ENCODE assay signal across 18 mouse cellular contexts in genomic region chr17:26981050-26981449, GRCm38 (mm10). TPM values are rescaled to one million over a fixed set of nuclear protein-coding genes. Genes with fewer than 3 reads are reported as not detected.
DNase-seq lines count a peak whose midpoint lies in the region; ATAC-seq and TF ChIP-seq lines count a peak whose summit lies in the region.
"Had no signal": no experiment of that assay in that cellular context is flagged by ENCODE, and none has a peak within 500 bp of the region (broad histone marks: within the 10 kb centered on the region; RNA-seq: fewer than 3 reads in every experiment).

No protein-coding gene starts in this region.

- TF ChIP-seq CTCF in stomach, postnatal 0 days (IDR thresholded peaks at IDR 0.05; ENCODE audit: low read depth), result no peak
- no peak for TF ChIP-seq CTCF in intestine, postnatal 0 days (IDR thresholded peaks at IDR 0.05; ENCODE audit: low read depth)

- H3K4me2 ChIP-seq in heart, embryonic 16.5 days (ENCODE audit: low read depth, low read length), result no peak overlapping the region
- no peak overlapping the region for H3K4me2 ChIP-seq in stomach, embryonic 14.5 days (replicated peaks; ENCODE audit: low read depth, low read length)
- no peak overlapping the region for H3K4me2 ChIP-seq in stomach, postnatal 0 days (replicated peaks; ENCODE audit: low read depth)
- H3K4me2 ChIP-seq in intestine, postnatal 0 days (replicated peaks; ENCODE audit: low read depth), result no peak overlapping the region
- H3K4me2 ChIP-seq: heart, embryonic 11.5 days; hindbrain, embryonic 12.5 days; intestine, embryonic 15.5 days; liver, embryonic 13.5 days had no signal

- H3K4me1 ChIP-seq in heart, embryonic 16.5 days (ENCODE audit: control insufficient read depth, insufficient read depth, low read length), result 0 out of 2 replicates have a peak, but pooled peaks cover 6% of the 10 kb centered on the region
- H3K4me1 ChIP-seq in stomach, embryonic 14.5 days (ENCODE audit: control insufficient read depth, insufficient read depth, low read length), result no peaks in the 10 kb centered on the region
- no peaks in the 10 kb centered on the region for H3K4me1 ChIP-seq in stomach, postnatal 0 days (replicated peaks; ENCODE audit: control insufficient read depth, insufficient read depth)
- no peaks in the 10 kb centered on the region for H3K4me1 ChIP-seq in intestine, postnatal 0 days (replicated peaks; ENCODE audit: control insufficient read depth, insufficient read depth, low read length)

- DNase-seq in heart, adult 8-10 months (ENCODE audit: low spot score), result no peak
- DNase-seq in stomach, postnatal 0 days (ENCODE audit: low spot score), result no peak
- DNase-seq in adrenal gland, postnatal 25 days, result no peak
- no peak for DNase-seq in cerebellum, adult 8-10 months
- DNase-seq: cerebellum, postnatal 25 days; forebrain, postnatal 0 days; gastrocnemius, postnatal 10 days; left cerebral cortex, postnatal 4 days; liver, embryonic 13.5 days; right cerebral cortex, adult 18-20 months; spleen, adult 18-20 months had no signal

- peaks cover 16% of the 10 kb centered on the region for H3K36me3 ChIP-seq in heart, embryonic 16.5 days (ENCODE audit: control insufficient read depth, insufficient read depth)
- peaks cover 16% of the 10 kb centered on the region for H3K36me3 ChIP-seq in stomach, embryonic 14.5 days (ENCODE audit: control insufficient read depth, insufficient read depth, low read length)
- H3K36me3 ChIP-seq in stomach, postnatal 0 days (ENCODE audit: control insufficient read depth, insufficient read depth, low read length), result 0 out of 2 replicates have a peak, but pooled peaks cover 9% of the 10 kb centered on the region
- H3K36me3 ChIP-seq in intestine, postnatal 0 days (ENCODE audit: control insufficient read depth, insufficient read depth), result peaks cover 17% of the 10 kb centered on the region

- no peaks in the 10 kb centered on the region for H3K27me3 ChIP-seq in heart, embryonic 16.5 days (ENCODE audit: control insufficient read depth, insufficient read depth, low read length)
- H3K27me3 ChIP-seq in stomach, embryonic 14.5 days (ENCODE audit: control insufficient read depth, insufficient read depth, low read length), result no peaks in the 10 kb centered on the region
- H3K27me3 ChIP-seq in stomach, postnatal 0 days (ENCODE audit: control insufficient read depth, insufficient read depth, low read length), result no peaks in the 10 kb centered on the region
- H3K27me3 ChIP-seq in intestine, postnatal 0 days (replicated peaks; ENCODE audit: control insufficient read depth, insufficient read depth, low read length), result no peaks in the 10 kb centered on the region
- H3K27me3 ChIP-seq: hindbrain, embryonic 12.5 days; intestine, embryonic 15.5 days; liver, embryonic 13.5 days had no signal

- no peak; the same call in 1 of the 2 replicates for ATAC-seq in heart, embryonic 16.5 days (replicated peaks; ENCODE audit: extremely low read depth, insufficient read depth, low FRiP score)
- no peak for ATAC-seq in stomach, embryonic 14.5 days (ENCODE audit: insufficient number of reproducible peaks, insufficient read depth, low FRiP score, low read depth)
- no peak for ATAC-seq in stomach, postnatal 0 days (ENCODE audit: low FRiP score, low TSS enrichment)
- peak; percentile 26; the same call in 1 of the 2 replicates for ATAC-seq in megakaryocyte progenitor cell, adult 5-6 weeks (replicated peaks; ENCODE audit: poor library complexity)
- no peak for ATAC-seq in intestine, postnatal 0 days
- ATAC-seq: forebrain, postnatal 0 days; intestine, embryonic 15.5 days had no signal

- WGBS in heart, embryonic 16.5 days, result 50% methylated on average over 2 of the region's 2 CpGs
- 53% methylated on average over 2 of the region's 2 CpGs for WGBS in stomach, embryonic 14.5 days
- 53% methylated on average over 2 of the region's 2 CpGs for WGBS in stomach, postnatal 0 days
- WGBS in intestine, postnatal 0 days, result 63% methylated on average over 2 of the region's 2 CpGs

- no peak for TF ChIP-seq EP300 in stomach, postnatal 0 days (optimal IDR thresholded peaks at IDR 0.05)

- H3K9ac ChIP-seq in heart, embryonic 16.5 days (ENCODE audit: low read length), result no peak overlapping the region
- H3K9ac ChIP-seq in stomach, embryonic 14.5 days (replicated peaks; ENCODE audit: low read depth, low read length), result no peak overlapping the region
- no peak overlapping the region for H3K9ac ChIP-seq in stomach, postnatal 0 days (ENCODE audit: low read length)
- no peak overlapping the region for H3K9ac ChIP-seq in intestine, postnatal 0 days (ENCODE audit: low read depth, low read length)
- H3K9ac ChIP-seq: forebrain, postnatal 0 days; hindbrain, embryonic 12.5 days; intestine, embryonic 15.5 days; liver, embryonic 13.5 days had no signal

- H3K4me3 ChIP-seq in heart, embryonic 16.5 days (ENCODE audit: low read length), result no peak overlapping the region
- no peak overlapping the region for H3K4me3 ChIP-seq in stomach, embryonic 14.5 days (ENCODE audit: low read depth, low read length)
- no peak overlapping the region for H3K4me3 ChIP-seq in stomach, postnatal 0 days (ENCODE audit: low read depth, low read length)
- no peak overlapping the region for H3K4me3 ChIP-seq in intestine, postnatal 0 days (ENCODE audit: low read depth, low read length)
- H3K4me3 ChIP-seq: hindbrain, embryonic 12.5 days; intestine, embryonic 15.5 days; liver, embryonic 13.5 days had no signal

- H3K9me3 ChIP-seq in heart, embryonic 16.5 days (replicated peaks; ENCODE audit: control insufficient read depth, low read length), result no peaks in the 10 kb centered on the region
- no peaks in the 10 kb centered on the region for H3K9me3 ChIP-seq in stomach, embryonic 14.5 days (ENCODE audit: control insufficient read depth, low read depth, low read length)
- H3K9me3 ChIP-seq in stomach, postnatal 0 days (ENCODE audit: control insufficient read depth, low read length), result no peaks in the 10 kb centered on the region
- no peaks in the 10 kb centered on the region for H3K9me3 ChIP-seq in intestine, postnatal 0 days (ENCODE audit: control insufficient read depth)
- H3K9me3 ChIP-seq: hindbrain, embryonic 12.5 days; intestine, embryonic 15.5 days; liver, embryonic 13.5 days had no signal

- peak overlapping the region; percentile 30; the same call in 1 of the 2 replicates for H3K27ac ChIP-seq in heart, embryonic 16.5 days (ENCODE audit: low read length)
- peak overlapping the region; percentile 10; the same call in 1 of the 2 replicates for H3K27ac ChIP-seq in stomach, embryonic 14.5 days (ENCODE audit: low read length)
- H3K27ac ChIP-seq in stomach, postnatal 0 days (replicated peaks), result no peak overlapping the region
- H3K27ac ChIP-seq in intestine, postnatal 0 days (ENCODE audit: low read depth, low read length), result no peak overlapping the region
- H3K27ac ChIP-seq: hindbrain, embryonic 12.5 days; intestine, embryonic 15.5 days; liver, embryonic 13.5 days had no signal

RNA-seq across cellular contexts. Expression of gene Zbtb9, which starts 8.1 kb away (rescaled TPM):
- 10.0 and 12.0 TPM in 2 replicates for polyA plus RNA-seq in heart, embryonic 16.5 days (2015; fragmentation: Nextera tagmentation; extraction: Ambion mirVana)
- total RNA-seq in heart, adult 8-10 months (2022), result 1 to 10 TPM in 3 of 4 experiments, not detected in 1; 1.5 to 3.4 (median 2.2) TPM
- 9.8 and 10.5 TPM in 2 replicates for polyA plus RNA-seq in stomach, embryonic 14.5 days (2014; fragmentation: Nextera tagmentation; extraction: Ambion mirVana)
- 6.9 and 7.8 TPM in 2 replicates for polyA plus RNA-seq in stomach, postnatal 0 days (2015; fragmentation: Nextera tagmentation; extraction: Ambion mirVana)
- total RNA-seq in megakaryocyte progenitor cell, adult 5-6 weeks (2015), result 2.9 and 5.3 TPM in 2 replicates
- total RNA-seq in megakaryocyte progenitor cell, adult 5-6 weeks (2017), result 16.3 and 22.1 TPM in 2 replicates
- 6.5 and 6.7 TPM in 2 replicates for polyA plus RNA-seq in intestine, postnatal 0 days (2015; fragmentation: Nextera tagmentation; extraction: Ambion mirVana)
- 5.1 and 8.0 TPM in 2 replicates for total RNA-seq in adrenal gland, postnatal 25 days (2021)

RNA-seq across cellular contexts. Expression of gene Syngap1, which starts 40.0 kb away (rescaled TPM):
- 1.2 and 1.3 TPM in 2 replicates for polyA plus RNA-seq in heart, embryonic 16.5 days (2015; fragmentation: Nextera tagmentation; extraction: Ambion mirVana)
- total RNA-seq in heart, adult 8-10 months (2022), result 1 to 10 TPM; 3.6 to 5.2 (median 4.7) TPM
- polyA plus RNA-seq in stomach, embryonic 14.5 days (2014; fragmentation: Nextera tagmentation; extraction: Ambion mirVana), result 3.0 and 3.3 TPM in 2 replicates
- 0.61 and 0.70 TPM in 2 replicates for polyA plus RNA-seq in stomach, postnatal 0 days (2015; fragmentation: Nextera tagmentation; extraction: Ambion mirVana)
- 5.3 and 11.6 TPM in 2 replicates for total RNA-seq in megakaryocyte progenitor cell, adult 5-6 weeks (2015)
- 3.6 TPM in 2 replicates for total RNA-seq in megakaryocyte progenitor cell, adult 5-6 weeks (2017)
- 0.35 and 0.39 TPM in 2 replicates for polyA plus RNA-seq in intestine, postnatal 0 days (2015; fragmentation: Nextera tagmentation; extraction: Ambion mirVana)
- 25.9 and 26.7 TPM in 2 replicates for total RNA-seq in adrenal gland, postnatal 25 days (2021)

RNA-seq across cellular contexts. Expression of gene Cuta, which starts 41.7 kb away (rescaled TPM):
- polyA plus RNA-seq in heart, embryonic 16.5 days (2015; fragmentation: Nextera tagmentation; extraction: Ambion mirVana), result 163 and 169 TPM in 2 replicates
- 10 to 100 TPM; 91.9 to 98.0 (median 95.8) TPM for total RNA-seq in heart, adult 8-10 months (2022)
- polyA plus RNA-seq in stomach, embryonic 14.5 days (2014; fragmentation: Nextera tagmentation; extraction: Ambion mirVana), result 152 and 161 TPM in 2 replicates
- polyA plus RNA-seq in stomach, postnatal 0 days (2015; fragmentation: Nextera tagmentation; extraction: Ambion mirVana), result 157 and 163 TPM in 2 replicates
- total RNA-seq in megakaryocyte progenitor cell, adult 5-6 weeks (2015), result 181 and 216 TPM in 2 replicates
- total RNA-seq in megakaryocyte progenitor cell, adult 5-6 weeks (2017), result 75.8 and 82.9 TPM in 2 replicates
- 287 and 304 TPM in 2 replicates for polyA plus RNA-seq in intestine, postnatal 0 days (2015; fragmentation: Nextera tagmentation; extraction: Ambion mirVana)
- total RNA-seq in adrenal gland, postnatal 25 days (2021), result 150 and 153 TPM in 2 replicates

RNA-seq across cellular contexts. Expression of gene Bak1, which starts 47.8 kb away (rescaled TPM):
- 5.8 and 6.2 TPM in 2 replicates for polyA plus RNA-seq in heart, embryonic 16.5 days (2015; fragmentation: Nextera tagmentation; extraction: Ambion mirVana)
- 10 to 100 TPM; 11.0 to 15.9 (median 13.7) TPM for total RNA-seq in heart, adult 8-10 months (2022)
- polyA plus RNA-seq in stomach, embryonic 14.5 days (2014; fragmentation: Nextera tagmentation; extraction: Ambion mirVana), result 8.6 and 10.4 TPM in 2 replicates
- polyA plus RNA-seq in stomach, postnatal 0 days (2015; fragmentation: Nextera tagmentation; extraction: Ambion mirVana), result 3.5 and 3.6 TPM in 2 replicates
- total RNA-seq in megakaryocyte progenitor cell, adult 5-6 weeks (2015), result 130 and 135 TPM in 2 replicates
- total RNA-seq in megakaryocyte progenitor cell, adult 5-6 weeks (2017), result 63.3 and 68.7 TPM in 2 replicates
- 18.1 and 18.2 TPM in 2 replicates for polyA plus RNA-seq in intestine, postnatal 0 days (2015; fragmentation: Nextera tagmentation; extraction: Ambion mirVana)
- 35.7 and 43.8 TPM in 2 replicates for total RNA-seq in adrenal gland, postnatal 25 days (2021)

RNA-seq across cellular contexts. Expression of gene Phf1, which starts 48.2 kb away (rescaled TPM):
- polyA plus RNA-seq in heart, embryonic 16.5 days (2015; fragmentation: Nextera tagmentation; extraction: Ambion mirVana), result 7.5 and 8.7 TPM in 2 replicates
- 10 to 100 TPM; 15.4 to 20.7 (median 16.1) TPM for total RNA-seq in heart, adult 8-10 months (2022)
- 8.9 and 9.9 TPM in 2 replicates for polyA plus RNA-seq in stomach, embryonic 14.5 days (2014; fragmentation: Nextera tagmentation; extraction: Ambion mirVana)
- 4.7 and 5.8 TPM in 2 replicates for polyA plus RNA-seq in stomach, postnatal 0 days (2015; fragmentation: Nextera tagmentation; extraction: Ambion mirVana)
- 2.1 TPM in 2 replicates for total RNA-seq in megakaryocyte progenitor cell, adult 5-6 weeks (2015)
- 3.5 and 4.6 TPM in 2 replicates for total RNA-seq in megakaryocyte progenitor cell, adult 5-6 weeks (2017)
- polyA plus RNA-seq in intestine, postnatal 0 days (2015; fragmentation: Nextera tagmentation; extraction: Ambion mirVana), result 11.2 and 11.6 TPM in 2 replicates
- total RNA-seq in adrenal gland, postnatal 25 days (2021), result 29.8 and 44.1 TPM in 2 replicates

Comparison
In these comparisons a context has a peak if more than half of its experiments do, and no peak if none do; other contexts are left out.
1. H3K27ac ChIP-seq: peak in heart, embryonic 16.5 days (single experiment) and stomach, embryonic 14.5 days (single experiment); none in stomach, postnatal 0 days (single experiment) and intestine, postnatal 0 days (single experiment).